ENCODE assay signal across 8 mouse cellular contexts in genomic region chr16:35489793-35490192, GRCm38 (mm10). TPM values are rescaled to one million over a fixed set of nuclear protein-coding genes. Genes with fewer than 3 reads are reported as not detected.
DNase-seq lines count a peak whose midpoint lies in the region; ATAC-seq and TF ChIP-seq lines count a peak whose summit lies in the region.

No protein-coding gene starts in this region.

- peak overlapping the region; percentile 68; the same call in 1 of the 2 replicates for H3K9ac ChIP-seq in forebrain, embryonic 12.5 days
- H3K9ac ChIP-seq in liver, embryonic 11.5 days (ENCODE audit: low read depth, low read length): peak overlapping the region; percentile 70
- peak overlapping the region; percentile 66 for H3K9ac ChIP-seq in neural tube, embryonic 15.5 days (replicated peaks)

- WGBS in forebrain, embryonic 12.5 days: 11% methylated on average over 10 of the region's 10 CpGs
- WGBS in liver, embryonic 11.5 days: 11% methylated on average over 10 of the region's 10 CpGs
- WGBS in neural tube, embryonic 15.5 days: 13% methylated on average over 10 of the region's 10 CpGs

- H3K4me2 ChIP-seq in forebrain, embryonic 12.5 days: peak overlapping the region; percentile 99
- H3K4me2 ChIP-seq in liver, embryonic 11.5 days: peak overlapping the region; percentile 91
- peak overlapping the region; percentile 97 for H3K4me2 ChIP-seq in neural tube, embryonic 15.5 days

- H3K27ac ChIP-seq in layer of hippocampus, adult 2 months: no peak overlapping the region
- H3K27ac ChIP-seq in forebrain, embryonic 12.5 days: no peak overlapping the region
- H3K27ac ChIP-seq in liver, embryonic 11.5 days (ENCODE audit: low read depth, low read length): peak overlapping the region; percentile 34; the same call in 1 of the 2 replicates
- no peak overlapping the region for H3K27ac ChIP-seq in neural tube, embryonic 15.5 days (replicated peaks)

- peaks cover 33% of the 10 kb centered on the region for H3K4me1 ChIP-seq in forebrain, embryonic 12.5 days
- H3K4me1 ChIP-seq in liver, embryonic 11.5 days (replicated peaks; ENCODE audit: control insufficient read depth, insufficient read depth, low read length): peaks cover 9% of the 10 kb centered on the region; the same call in 1 of the 2 replicates
- H3K4me1 ChIP-seq in neural tube, embryonic 15.5 days: peaks cover 31% of the 10 kb centered on the region

- intact Hi-C loops in left cerebral cortex, postnatal 4 days (cut with DNase I): no loop called here

- no peak for TF ChIP-seq CTCF in layer of hippocampus, adult 2 months (conservative IDR thresholded peaks at IDR 0.05)

- H3K36me3 ChIP-seq in forebrain, embryonic 12.5 days (replicated peaks): no peaks in the 10 kb centered on the region
- no peaks in the 10 kb centered on the region for H3K36me3 ChIP-seq in liver, embryonic 11.5 days (ENCODE audit: control insufficient read depth, insufficient read depth, low read length)
- no peaks in the 10 kb centered on the region for H3K36me3 ChIP-seq in neural tube, embryonic 15.5 days

- no peak for ATAC-seq in forebrain, embryonic 12.5 days (ENCODE audit: low FRiP score)
- ATAC-seq in liver, embryonic 11.5 days (replicated peaks; ENCODE audit: low FRiP score): no peak
- no peak; the same call in 1 of the 2 replicates for ATAC-seq in neural tube, embryonic 15.5 days (ENCODE audit: low FRiP score)
- ATAC-seq in activated CD4-positive, CD25-positive, alpha-beta regulatory T cell, adult 4 months: no peak
- no peak for ATAC-seq in monocyte, adult 5-6 weeks (replicated peaks; ENCODE audit: insufficient number of reproducible peaks, low FRiP score, low TSS enrichment, poor library complexity, severe bottlenecking)

- H3K27me3 ChIP-seq in forebrain, embryonic 12.5 days: peaks cover 13% of the 10 kb centered on the region; the same call in 1 of the 2 replicates
- no peaks in the 10 kb centered on the region for H3K27me3 ChIP-seq in liver, embryonic 11.5 days (replicated peaks; ENCODE audit: control insufficient read depth, insufficient read depth, low read length)
- no peaks in the 10 kb centered on the region for H3K27me3 ChIP-seq in neural tube, embryonic 15.5 days (replicated peaks)

- DNase-seq in layer of hippocampus, adult 2 months (ENCODE audit: low spot score in 2 of 2): no peak
- DNase-seq in layer of hippocampus, postnatal 14 days (ENCODE audit: low spot score in 2 of 2): no peak
- DNase-seq in liver, embryonic 11.5 days (ENCODE audit: low spot score): peak; percentile 34
- no peak for DNase-seq in left cerebral cortex, postnatal 4 days

- H3K9me3 ChIP-seq in forebrain, embryonic 12.5 days: no peaks in the 10 kb centered on the region
- no peaks in the 10 kb centered on the region for H3K9me3 ChIP-seq in liver, embryonic 11.5 days (ENCODE audit: control insufficient read depth, low read length)
- H3K9me3 ChIP-seq in neural tube, embryonic 15.5 days (replicated peaks): no peaks in the 10 kb centered on the region

- peak overlapping the region; percentile 82 for H3K4me3 ChIP-seq in layer of hippocampus, adult 2 months
- H3K4me3 ChIP-seq in forebrain, embryonic 12.5 days (replicated peaks): peak overlapping the region; percentile 80
- H3K4me3 ChIP-seq in liver, embryonic 11.5 days (ENCODE audit: low read depth, low read length): peak overlapping the region; percentile 76
- peak overlapping the region; percentile 89 for H3K4me3 ChIP-seq in neural tube, embryonic 15.5 days (replicated peaks)

RNA-seq across cellular contexts. Expression of gene Pdia5, which starts 0.9 kb away (rescaled TPM):
- total RNA-seq in layer of hippocampus, adult 2 months (2021): 1 to 10 TPM; 3.0 to 3.8 TPM
- total RNA-seq in layer of hippocampus, postnatal 14 days (2021): 1 to 10 TPM; 3.5 to 4.4 TPM
- 15.8 and 17.0 TPM in 2 replicates for polyA plus RNA-seq in forebrain, embryonic 12.5 days (2016; fragmentation: Nextera tagmentation; extraction: Ambion mirVana)
- polyA plus RNA-seq in liver, embryonic 11.5 days (2014; fragmentation: Nextera tagmentation; extraction: Ambion mirVana): 22.6 and 24.6 TPM in 2 replicates
- 15.2 and 19.6 TPM in 2 replicates for polyA plus RNA-seq in neural tube, embryonic 15.5 days (2015; fragmentation: Nextera tagmentation; extraction: Ambion mirVana)
- polyA plus RNA-seq in activated CD4-positive, CD25-positive, alpha-beta regulatory T cell, adult 4 months (2017; shearing (Covaris generic)): not detected
- not detected in 3 replicates for total RNA-seq in monocyte, adult 5-6 weeks (2017)
- 1 to 10 TPM; 6.6 to 7.4 TPM for total RNA-seq in left cerebral cortex, postnatal 4 days (2021)

RNA-seq across cellular contexts. Expression of gene Sema5b, which starts 51.2 kb away (rescaled TPM):
- total RNA-seq in layer of hippocampus, adult 2 months (2021): 10 to 100 TPM; 18.3 to 19.7 TPM
- 10 to 100 TPM; 20.7 to 21.7 TPM for total RNA-seq in layer of hippocampus, postnatal 14 days (2021)
- polyA plus RNA-seq in forebrain, embryonic 12.5 days (2016; fragmentation: Nextera tagmentation; extraction: Ambion mirVana): 55.7 and 59.5 TPM in 2 replicates
- 0.88 and 1.4 TPM in 2 replicates for polyA plus RNA-seq in liver, embryonic 11.5 days (2014; fragmentation: Nextera tagmentation; extraction: Ambion mirVana)
- polyA plus RNA-seq in neural tube, embryonic 15.5 days (2015; fragmentation: Nextera tagmentation; extraction: Ambion mirVana): 16.9 and 17.2 TPM in 2 replicates
- not detected for polyA plus RNA-seq in activated CD4-positive, CD25-positive, alpha-beta regulatory T cell, adult 4 months (2017; shearing (Covaris generic))
- not detected in 3 replicates for total RNA-seq in monocyte, adult 5-6 weeks (2017)
- 10 to 100 TPM; 29.9 to 30.5 TPM for total RNA-seq in left cerebral cortex, postnatal 4 days (2021)

Comparison
In these comparisons a context has a peak if more than half of its experiments do, and no peak if none do; other contexts are left out.
1. RNA of gene Sema5b, which starts 51.2 kb away (total RNA-seq): 29.9 to 30.5 TPM in left cerebral cortex, postnatal 4 days, 20.7 to 21.7 TPM in layer of hippocampus, postnatal 14 days and 18.3 to 19.7 TPM in layer of hippocampus, adult 2 months; not detected in monocyte, adult 5-6 weeks; every median in the first group is over 10 times any median in the second.
2. Peak in every context shown above with its lines, with median percentiles within 50 percentile points of each other: H3K4me3 ChIP-seq, H3K4me2 ChIP-seq and H3K9ac ChIP-seq.